Mouse (Mus musculus) erythroid progenitor cell, adult 5-6 weeks (primary cell): ENCODE measurements at regions not wholly inside any gene's neighbourhood (a gene's known extent, or its start where the extent isn't known, plus 50 kb on each side); places are given as distances from the start of the nearest gene placed in this dataset.

ENCODE experiments used
- ATAC-seq: replicated peaks from 2 replicates; pipeline ENCODE4 v1.8.0; 2016; ENCODE audit warnings: moderate number of reproducible peaks, mild to moderate bottlenecking, moderate TSS enrichment, inconsistent platforms; ENCODE audit not compliant: poor library complexity, low FRiP score, severe bottlenecking

GRCm38 (mm10) chr7:111249606-111250005, 166.8 kb upstream of the Eif4g2 start:
- peak; percentile 54 for ATAC-seq

DNA sequence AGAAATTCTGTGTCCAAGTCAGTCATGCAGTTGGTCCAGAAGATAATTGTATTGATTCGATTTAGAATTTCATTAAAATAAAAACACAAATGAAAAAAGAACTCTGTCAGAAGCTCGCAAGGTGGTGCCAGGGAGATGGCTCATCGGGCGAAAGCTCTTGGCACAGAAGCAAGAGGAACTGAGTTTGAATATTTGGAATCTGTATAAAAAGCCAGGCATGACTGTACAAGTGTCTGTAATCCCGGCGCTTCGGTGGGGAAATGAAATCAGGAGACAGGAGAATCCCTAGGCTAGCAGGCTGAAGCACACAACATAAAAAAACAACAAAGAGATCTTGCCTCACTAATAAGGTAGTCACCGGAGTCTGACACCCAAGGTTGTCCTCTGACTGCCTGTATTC, 162.7 kb upstream of the Eif4g2 start:
- ATAC-seq: no peak

DNA sequence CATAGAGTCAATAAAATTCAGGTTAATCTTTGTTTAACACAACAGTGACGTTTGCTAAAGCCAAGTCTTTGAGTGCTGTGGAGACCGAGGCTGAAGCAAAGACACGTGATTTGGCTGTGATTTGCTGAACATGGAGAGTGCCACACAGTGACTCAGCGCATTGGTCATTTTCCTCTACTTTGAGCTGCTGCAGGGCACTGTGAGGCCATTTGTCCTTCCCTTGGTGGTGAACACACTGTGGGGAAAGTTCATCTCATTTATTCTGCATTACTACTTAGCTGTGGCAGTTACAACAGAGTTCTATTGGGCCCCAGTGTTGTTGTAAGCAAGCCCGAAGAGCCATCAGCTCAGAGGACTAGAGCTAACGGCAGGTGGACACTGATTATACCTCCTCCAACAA, 162.2 kb upstream of the Eif4g2 start:
- ATAC-seq: no peak

DNA sequence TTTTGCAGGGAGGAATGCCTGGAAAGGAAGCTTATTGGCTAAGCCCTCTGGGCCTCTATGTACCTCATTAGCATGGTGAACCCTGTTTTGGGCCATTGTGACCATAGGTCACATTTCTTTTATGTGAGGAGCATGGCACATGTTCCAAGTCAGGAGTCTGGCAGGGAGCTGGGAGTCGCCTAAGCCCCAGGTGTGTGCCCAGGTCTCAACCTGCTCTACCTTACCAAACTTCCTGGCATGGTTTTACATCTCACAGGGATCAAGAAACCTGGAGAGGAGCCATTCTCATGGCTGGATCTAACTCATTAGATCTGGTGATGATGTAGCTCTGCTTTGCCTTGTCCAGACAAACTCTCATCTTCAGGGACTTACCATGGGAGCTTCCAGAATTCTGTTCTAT, 161.0 kb upstream of the Eif4g2 start:
- ATAC-seq: no peak

DNA sequence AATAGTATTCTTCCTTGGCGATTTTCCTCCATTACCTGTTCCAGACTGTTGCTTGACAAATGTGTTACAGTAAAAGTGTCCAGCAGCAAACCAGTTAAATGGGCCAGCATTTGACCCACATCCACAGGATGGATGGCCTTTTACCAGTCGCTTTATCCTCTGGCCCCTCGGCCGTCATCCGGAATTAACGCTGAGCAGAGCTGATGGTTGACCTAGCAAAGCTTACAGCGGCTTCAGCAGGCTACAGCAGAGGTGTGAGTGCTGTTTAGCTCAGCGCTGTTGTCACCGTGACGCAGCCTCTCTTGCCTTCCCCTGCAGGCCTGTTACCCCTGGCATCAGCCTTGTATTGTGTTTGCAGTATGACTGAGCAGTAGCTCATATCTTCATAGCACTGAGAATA, 159.8 kb upstream of the Eif4g2 start:
- no peak for ATAC-seq

GRCm38 (mm10) chr7:111241538-111241937, 158.7 kb upstream of the Eif4g2 start:
- no peak for ATAC-seq

DNA sequence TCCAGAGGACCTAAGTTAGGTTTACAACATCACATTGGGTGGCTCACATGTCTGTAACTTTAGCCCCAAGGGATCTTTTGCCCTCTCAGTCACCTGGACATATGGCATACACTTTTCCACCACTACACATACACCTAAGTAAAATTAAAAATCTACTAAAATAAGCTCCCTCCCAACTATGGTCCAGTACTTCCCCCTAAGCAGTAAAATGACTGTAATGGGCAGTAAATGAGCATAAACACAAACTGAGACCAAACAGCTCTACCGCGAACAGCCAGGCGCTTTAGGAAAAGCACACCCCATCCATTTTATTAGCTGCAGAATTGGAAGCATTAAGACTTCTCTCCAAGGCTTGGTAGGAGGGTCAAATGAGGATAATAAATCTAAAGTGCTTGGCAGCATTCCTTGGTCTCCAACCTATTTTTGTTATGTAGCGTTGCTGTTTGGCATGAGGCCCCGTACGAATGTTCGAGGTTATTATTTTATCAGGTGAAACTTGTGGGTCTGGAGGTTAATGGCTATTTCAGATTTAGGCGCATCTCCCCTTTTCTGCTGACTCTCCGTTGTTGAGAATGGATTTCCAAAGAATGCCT, 157.5 kb upstream of the Eif4g2 start:
- ATAC-seq: no peak

GRCm38 (mm10) chr7:111237819-111238218, 155.0 kb upstream of the Eif4g2 start:
- no peak for ATAC-seq

- ATAC-seq: no peak
Observed at GRCm38 (mm10) chr7:111230630-111231029, 147.8 kb upstream of the Eif4g2 start.

DNA sequence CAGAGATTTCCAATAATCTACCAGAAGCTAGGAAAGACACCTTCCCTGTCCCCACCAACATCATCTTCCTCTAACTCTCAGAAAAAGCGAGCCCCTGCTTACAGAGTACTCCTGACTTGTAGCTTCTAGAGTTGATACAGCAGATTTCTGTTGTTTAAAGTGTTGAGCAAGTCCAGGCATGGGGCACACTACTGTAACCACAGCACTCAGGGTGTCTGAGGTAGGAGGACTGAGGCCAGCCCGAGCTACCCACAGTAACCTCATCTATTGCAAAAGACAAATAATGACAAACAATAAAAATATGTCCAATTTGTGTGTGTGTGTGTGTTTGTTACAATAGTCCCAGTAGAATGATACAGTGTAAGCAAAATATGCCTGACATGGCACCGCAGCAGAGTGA, 144.3 kb upstream of the Eif4g2 start:
- ATAC-seq: no peak

GRCm38 (mm10) chr7:111226026-111226656, 143.3 kb upstream of the Eif4g2 start:
- no peak for ATAC-seq

DNA sequence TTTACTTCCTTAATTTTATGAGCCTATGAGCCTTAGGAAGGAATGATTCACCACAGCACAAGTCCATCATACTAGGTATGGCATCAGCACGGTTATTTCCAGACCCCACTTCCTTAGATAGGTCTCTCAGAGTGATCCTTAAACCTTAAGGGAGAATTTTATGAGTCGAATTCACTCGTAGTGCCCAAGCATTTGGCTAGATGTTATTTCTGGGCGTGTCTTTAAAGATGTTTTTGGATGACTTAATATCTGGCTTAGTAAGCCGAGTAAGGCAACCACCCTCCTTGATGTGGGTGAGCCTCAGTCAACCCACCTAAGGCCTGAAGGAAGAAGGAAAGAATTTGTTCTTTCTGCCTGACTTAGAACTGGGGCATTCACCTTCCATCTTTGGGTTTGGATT, 132.8 kb upstream of the Eif4g2 start:
- ATAC-seq: no peak

DNA sequence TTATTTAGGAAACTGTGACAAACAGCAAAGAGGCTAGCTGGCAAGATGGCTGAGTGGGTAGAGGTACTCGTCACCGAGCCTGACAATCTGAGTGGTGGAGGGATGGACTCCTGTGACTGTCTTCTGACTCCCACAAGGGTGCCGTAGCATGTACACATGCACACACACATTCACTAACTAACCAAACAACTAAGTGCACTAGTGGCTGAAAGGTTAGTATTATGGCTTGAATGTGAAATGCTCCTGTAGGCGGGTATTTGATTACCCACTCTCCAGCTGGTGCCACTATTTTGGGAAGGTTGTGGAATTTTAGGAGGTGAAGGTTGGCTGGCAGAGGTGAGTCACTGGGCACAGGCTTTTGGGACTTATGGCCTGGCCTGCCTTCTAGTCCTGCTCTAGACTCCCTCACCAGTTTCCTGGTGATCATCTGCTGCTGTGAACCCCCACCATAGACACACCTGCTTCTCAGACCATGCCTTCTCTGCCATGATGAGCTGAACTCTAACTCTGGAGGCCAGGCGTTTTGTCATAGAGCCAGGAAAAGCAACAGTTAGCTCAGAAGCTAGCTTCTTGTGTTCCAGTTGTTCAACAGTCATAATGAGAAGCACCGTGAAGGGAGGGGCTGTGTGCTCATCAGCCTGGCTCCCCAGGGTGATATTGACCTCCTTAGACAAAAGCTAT, 131.5 kb upstream of the Eif4g2 start:
- no peak for ATAC-seq

GRCm38 (mm10) chr7:111212188-111212587, 129.4 kb upstream of the Eif4g2 start:
- ATAC-seq: no peak

- no peak for ATAC-seq
Observed at GRCm38 (mm10) chr7:111211641-111212040, 128.8 kb upstream of the Eif4g2 start.

- ATAC-seq: no peak
Observed at GRCm38 (mm10) chr7:111210282-111210681, 127.5 kb upstream of the Eif4g2 start.

DNA sequence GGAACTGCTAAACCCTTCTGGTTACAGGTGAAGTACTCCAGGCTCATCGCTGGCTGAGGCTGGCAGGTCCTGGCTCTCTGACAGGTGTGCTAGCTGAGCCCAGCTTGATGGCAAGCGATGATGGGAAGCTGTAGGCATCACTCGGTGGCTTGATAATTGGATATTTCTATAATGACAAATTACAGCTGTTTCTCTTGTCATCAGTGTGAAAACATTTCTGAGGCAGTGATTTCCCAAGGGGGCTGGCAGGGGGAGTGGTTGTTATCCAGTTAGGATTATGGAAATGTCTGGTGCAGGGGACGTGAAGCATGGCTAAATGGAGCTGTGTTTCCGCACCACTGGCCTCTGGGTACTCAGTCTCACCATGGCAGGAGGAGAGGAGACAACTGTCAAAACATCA, 123.0 kb upstream of the Eif4g2 start:
- ATAC-seq: no peak

DNA sequence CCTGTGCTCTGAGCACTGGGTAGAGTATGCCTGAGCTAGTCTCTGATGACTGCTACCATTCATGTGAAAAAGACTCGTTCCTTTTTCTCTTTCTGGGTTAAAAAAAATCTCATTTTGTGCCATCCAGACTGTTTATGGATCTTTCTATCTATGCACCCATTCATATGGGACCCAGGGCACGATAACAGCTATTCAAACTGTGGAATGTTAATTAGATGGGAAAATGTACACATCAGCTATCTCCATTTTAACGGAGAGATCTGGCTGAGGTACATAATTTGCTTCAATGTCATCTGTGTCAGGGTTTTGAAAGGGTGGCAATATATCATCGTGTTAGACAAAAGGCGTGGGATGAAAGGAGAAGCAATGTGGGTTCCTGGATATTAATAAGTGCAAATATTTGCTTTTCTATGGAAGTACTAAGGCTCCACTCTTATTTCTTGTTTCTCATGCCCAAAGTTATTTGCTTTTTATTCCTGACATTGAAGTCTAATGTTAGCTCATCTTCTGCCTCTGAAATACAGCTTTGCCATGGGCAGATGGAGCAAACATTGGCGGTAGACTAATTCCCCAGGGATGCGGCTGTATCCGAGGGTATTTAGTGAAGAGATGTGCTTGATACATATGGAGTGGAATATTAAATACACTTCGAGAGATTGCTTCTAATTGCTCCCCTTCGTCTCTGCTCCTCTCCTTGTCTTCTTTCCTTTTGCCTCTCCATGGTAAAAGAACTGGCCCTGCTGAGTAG, 116.0 kb upstream of the Eif4g2 start:
- no peak for ATAC-seq

DNA sequence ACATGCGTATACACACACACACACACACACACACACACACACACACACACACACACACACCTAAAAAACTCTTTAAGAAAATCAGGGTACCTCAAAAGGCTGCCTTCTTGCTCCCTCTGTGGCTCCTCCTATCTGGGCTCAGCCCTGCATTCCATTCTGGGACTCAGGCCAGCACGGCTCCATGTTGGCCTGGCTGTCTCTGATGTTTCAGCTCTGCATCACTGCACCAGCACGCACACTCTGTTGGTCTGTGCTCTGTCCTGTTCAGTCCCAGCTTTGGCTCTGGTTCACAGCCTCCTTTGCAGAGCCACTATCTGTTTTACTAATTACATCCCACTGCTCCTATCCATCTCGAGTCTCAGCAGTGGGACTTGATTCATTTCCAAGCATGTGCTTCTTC, 108.8 kb upstream of the Eif4g2 start:
- no peak for ATAC-seq

- ATAC-seq: no peak
Observed at GRCm38 (mm10) chr7:111191216-111191615, 108.4 kb upstream of the Eif4g2 start.

DNA sequence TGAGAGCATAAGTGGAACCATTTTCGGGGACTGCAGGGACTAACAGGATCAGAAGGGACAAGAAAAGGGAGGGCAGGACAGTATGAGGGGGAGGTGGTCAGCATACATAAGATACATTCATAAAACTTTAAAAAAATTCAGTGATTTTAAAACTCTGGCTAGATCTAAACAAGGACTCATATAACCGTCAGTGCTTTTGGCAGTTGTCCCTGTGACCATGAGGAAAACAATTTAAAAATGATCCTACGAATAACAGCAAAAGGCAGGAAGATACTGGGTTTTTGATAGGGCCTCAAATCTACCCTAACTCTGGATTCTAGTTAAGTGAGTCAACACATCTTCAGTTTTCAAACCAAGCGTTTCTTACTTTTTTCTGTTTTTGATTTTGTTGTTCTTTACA, 106.9 kb upstream of the Eif4g2 start:
- no peak for ATAC-seq
